Mouse (Mus musculus): ENCODE measurements around the gene Mrps21.
"Not testable (repeated sequence)": the region's sequence is repeated elsewhere in the genome, so short reads cannot be mapped to it uniquely, and the experiment has no call there.

The Mrps21 gene

DNA sequence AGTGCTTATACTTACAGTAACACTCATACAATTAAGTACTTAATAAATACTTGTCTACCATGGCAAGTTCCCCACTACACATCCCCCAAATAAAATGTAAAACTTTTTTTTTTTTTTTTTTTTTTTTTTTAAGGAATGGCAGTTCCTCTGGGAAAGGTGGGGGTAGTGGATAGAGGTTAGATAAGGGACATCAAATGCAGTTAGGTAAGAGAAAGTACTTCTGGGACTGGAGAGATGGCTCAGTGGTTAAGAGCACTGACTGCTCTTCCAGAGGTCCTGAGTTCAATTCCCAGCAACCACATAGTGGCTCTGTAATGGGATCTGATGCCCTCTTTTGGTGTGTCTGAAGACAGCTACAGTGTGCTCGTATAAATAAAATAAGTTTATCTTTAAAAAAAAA lies 14.3 kb downstream of the Mrps21 start:
- not testable (repeated sequence) for ATAC-seq (ENCODE audit: insufficient number of reproducible peaks, low FRiP score, low TSS enrichment)

- no peak for ATAC-seq (ENCODE audit: insufficient number of reproducible peaks, low FRiP score, low TSS enrichment)
Measured at GRCm38 (mm10) chr3:95856115-95856514, 15.2 kb downstream of the Mrps21 start.

DNA sequence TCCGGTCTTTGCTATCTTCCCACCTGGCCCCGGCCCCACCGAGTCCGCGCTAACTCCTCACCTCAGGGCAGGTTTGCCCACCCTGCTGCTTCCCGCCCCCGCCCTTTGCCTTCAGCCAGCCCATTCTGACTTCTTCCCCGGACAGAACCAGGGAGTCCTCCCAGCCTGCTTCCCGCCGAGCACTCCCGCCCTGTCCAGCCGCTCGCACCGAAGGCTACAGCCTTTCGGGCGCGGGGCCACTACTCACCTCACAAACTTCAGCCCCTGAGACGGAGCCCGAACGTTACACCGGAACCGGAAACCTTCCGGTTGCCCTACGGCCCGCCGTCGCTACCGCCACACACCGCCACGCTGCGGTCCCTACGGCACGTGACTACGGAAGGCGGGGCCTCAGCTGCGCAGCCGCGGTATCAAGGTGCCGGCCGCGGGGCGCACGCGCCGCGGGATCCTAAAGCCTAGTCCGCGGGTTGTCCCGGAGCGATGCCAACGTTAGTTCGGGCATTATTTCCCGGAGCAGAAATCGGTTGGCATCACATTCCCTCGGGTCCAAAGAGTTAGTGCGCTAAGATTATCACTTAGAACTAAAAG lies 15.7 kb downstream of the Mrps21 start, which contains the start of gene Prpf3:
Prpf3 (minus strand) TSS at position 384 of the 588 bp plus-strand sequence.
- peak; percentile 94 for ATAC-seq (ENCODE audit: insufficient number of reproducible peaks, low FRiP score, low TSS enrichment)

DNA sequence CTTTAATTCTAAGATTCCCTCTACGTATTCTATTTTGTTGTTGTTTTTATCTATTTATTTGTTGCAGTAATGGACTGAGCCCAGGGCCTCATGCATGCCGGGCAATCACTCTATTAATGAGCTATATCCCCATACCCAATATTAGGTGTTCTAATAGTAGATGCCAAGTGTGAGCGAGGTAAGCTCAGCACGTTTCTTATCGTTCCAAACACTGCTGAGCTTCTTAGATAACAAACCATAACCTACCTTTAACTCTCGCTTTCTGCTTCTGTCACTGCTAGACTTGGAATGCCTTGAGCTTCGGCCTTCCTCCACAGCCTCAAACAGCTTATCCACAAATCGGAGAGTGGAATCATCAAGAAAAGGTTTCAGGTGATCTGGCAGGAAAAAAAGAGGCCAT lies 20.0 kb downstream of the Mrps21 start:
- no peak for ATAC-seq (ENCODE audit: insufficient number of reproducible peaks, low FRiP score, low TSS enrichment)

- ATAC-seq (ENCODE audit: insufficient number of reproducible peaks, low FRiP score, low TSS enrichment): no peak
Measured at GRCm38 (mm10) chr3:95850611-95851010, 20.7 kb downstream of the Mrps21 start.

- ATAC-seq (ENCODE audit: insufficient number of reproducible peaks, low FRiP score, low TSS enrichment): no peak
Measured at GRCm38 (mm10) chr3:95842503-95843214, 28.7 kb downstream of the Mrps21 start.

DNA sequence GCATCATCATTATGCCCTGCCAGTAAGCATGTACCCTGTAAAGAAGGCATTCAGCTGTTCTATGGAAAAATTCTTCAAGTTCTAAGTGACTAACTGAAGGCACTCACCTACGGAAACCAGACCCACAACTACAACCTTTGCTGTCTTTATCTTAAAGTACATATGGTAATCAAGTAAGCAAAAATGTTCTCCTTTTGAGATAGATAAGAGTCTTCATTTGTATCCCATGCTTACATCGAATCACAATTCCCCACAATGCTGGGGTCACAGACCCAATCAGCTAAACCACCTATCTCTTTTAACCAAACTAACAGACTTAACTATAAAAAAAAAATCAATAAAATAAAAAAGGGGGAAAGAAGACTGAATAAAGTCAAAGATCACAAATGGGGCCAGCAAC lies 32.1 kb downstream of the Mrps21 start:
- ATAC-seq (ENCODE audit: insufficient number of reproducible peaks, low FRiP score, low TSS enrichment): no peak

DNA sequence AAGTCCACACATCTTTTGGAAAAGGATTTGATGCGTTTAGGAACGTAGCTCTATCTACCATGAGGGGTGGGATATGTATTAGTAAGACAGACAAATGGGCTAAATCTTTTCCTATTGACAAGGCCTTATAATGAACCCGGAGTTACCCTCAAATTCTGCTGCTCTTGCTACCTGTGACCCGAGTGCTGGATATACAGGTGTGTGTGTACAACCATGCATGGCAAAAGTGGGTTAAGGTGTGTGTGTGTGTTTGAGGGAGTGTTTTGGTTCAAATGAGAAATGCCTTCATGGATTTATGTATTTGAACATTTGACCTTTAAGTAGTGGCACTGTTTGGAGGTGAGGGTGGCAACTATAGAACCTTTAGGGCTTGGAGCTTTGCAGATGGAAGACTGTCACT lies 42.3 kb downstream of the Mrps21 start:
- no peak for ATAC-seq (ENCODE audit: insufficient number of reproducible peaks, low FRiP score, low TSS enrichment)

GRCm38 (mm10) chr3:95826275-95826674 lies 45.0 kb downstream of the Mrps21 start:
- no peak for ATAC-seq (ENCODE audit: insufficient number of reproducible peaks, low FRiP score, low TSS enrichment)

DNA sequence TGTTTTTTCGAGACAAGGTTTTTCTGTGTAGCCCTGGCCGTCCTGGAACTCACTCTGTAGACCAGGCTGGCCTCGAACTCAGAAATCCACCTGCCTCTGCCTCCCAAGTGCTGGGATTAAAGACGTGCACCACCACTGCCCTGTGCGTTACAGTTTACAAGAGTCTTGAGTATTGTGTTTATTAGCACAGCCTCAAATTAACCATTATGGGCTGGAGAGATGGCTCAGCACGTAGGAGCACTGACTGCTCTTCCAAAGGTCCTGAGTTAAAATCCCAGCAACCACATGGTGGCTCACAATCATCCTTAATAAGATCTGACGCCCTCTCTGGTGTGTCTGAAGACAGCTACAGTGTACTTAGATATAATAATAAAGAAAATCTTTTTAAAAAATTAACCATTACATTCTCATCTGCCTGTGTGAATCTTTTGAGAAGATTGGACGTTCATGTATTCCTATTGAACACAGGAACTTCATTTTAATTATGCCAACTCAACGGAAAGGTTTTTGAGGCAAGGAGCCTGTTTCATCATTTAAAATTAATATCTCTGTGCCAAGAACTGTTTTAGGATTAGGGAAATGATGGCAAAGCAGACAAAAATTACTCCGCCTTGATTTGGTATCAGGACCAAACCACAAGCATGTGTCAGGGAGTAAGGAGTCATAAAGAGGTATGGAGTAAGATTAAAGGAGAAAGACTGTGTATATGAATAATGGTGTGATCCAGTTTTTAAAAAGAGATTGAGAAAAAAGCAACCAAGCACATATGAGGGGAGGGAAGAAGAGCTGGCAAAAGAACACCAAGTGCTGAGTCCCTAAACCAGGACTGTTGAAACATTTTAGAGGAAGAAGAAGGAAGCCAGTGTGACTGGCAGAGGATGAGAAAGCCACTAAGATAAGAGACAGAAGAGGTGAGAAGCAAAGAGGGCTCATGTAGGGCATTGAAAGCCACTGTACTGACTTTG lies 51.0 kb downstream of the Mrps21 start:
- no peak for ATAC-seq (ENCODE audit: insufficient number of reproducible peaks, low FRiP score, low TSS enrichment)

DNA sequence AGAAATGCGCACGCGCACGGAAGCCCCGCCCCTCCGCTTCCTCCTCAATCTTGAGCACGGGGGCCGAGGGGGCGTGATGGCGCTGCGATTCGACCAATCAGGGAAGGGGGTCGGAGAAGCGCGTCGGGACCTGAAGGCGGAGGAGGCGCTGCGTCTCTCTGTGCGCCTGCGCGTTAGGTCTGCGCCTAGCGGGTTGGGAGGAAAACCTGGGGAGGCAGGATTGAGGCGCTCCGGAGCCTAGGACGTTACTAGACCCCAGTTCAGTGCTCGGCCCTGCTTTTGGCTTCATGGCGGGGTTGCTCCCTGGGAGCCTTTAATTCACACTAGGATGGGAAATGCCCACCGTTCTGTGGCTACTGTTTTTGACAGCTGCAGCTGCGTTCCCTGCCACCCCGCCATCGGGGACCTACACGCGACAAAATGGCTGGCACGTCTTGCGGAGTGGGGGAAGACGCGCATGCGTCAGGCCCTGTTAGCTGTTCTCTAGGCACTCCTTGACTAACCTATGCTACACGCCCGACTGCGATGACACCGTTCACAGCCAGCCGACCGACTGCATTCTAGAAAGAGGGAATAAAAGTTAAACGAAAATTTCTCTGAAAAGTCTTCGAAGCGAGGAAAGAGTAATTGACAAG lies 51.9 kb downstream of the Mrps21 start:
- ATAC-seq (ENCODE audit: insufficient number of reproducible peaks, low FRiP score, low TSS enrichment): peak; percentile 96

GRCm38 (mm10) chr3:95818571-95819288 lies 52.6 kb downstream of the Mrps21 start, which contains the start of gene Rprd2:
Rprd2 (minus strand) TSS chr3:95818863.
- peak; percentile 54; the same call in 1 of the 2 replicates for ATAC-seq (ENCODE audit: insufficient number of reproducible peaks, low FRiP score, low TSS enrichment)

DNA sequence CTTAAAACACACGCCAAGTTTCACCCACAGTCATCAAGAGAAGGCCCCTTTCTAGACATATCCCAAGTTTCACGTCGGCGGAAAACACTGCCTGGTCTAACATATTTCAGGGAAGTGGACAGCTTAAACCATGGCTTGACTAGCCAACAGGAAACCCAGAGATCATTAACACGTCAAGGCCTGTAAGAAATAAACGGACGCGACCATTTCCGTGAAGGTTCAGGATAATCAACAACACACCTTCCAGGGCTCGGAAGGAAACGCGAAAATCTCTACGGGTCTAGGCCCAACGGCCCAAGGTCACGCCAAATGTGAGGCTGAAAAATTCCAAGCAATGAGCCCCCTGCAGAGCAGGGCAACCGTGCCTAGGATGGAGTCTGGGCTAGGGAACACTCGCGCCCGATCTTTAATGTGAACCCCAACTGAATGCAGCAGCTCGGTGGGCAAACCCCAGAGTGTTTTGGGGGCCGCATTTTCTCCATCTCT lies 53.2 kb downstream of the Mrps21 start:
- ATAC-seq (ENCODE audit: insufficient number of reproducible peaks, low FRiP score, low TSS enrichment): 0 out of 2 replicates have a peak, but pooled peaks have one; percentile 3

DNA sequence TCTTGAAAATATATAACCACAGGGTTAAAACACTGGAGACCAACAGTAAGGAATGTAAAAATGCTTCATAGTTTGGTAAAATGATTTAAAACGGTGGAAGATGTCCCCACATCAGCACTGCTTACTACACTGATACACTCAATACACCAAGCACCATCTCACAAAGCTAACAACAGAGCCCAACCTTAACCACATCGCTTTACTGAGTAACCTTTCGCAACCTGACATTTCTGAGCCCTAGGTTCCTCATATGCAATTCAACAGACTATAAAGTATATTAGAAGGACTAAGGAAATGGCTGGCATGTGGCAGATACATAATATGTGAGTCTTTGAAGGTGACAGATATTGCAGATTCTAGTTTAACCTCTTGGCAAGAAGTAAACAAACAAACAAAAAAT lies 54.6 kb downstream of the Mrps21 start:
- ATAC-seq (ENCODE audit: insufficient number of reproducible peaks, low FRiP score, low TSS enrichment): no peak

Measured in cerebellum, adult (tissue).